In genomic region chr2:24357642-24358041, GRCm38 (mm10) we compare ENCODE assay signal across 9 mouse cellular contexts. TPM values are rescaled to one million over a fixed set of nuclear protein-coding genes. Genes with fewer than 3 reads are reported as not detected.
A peak's percentile ranks its signal among the peaks of the same experiment; 100 is the strongest.
DNase-seq lines count a peak whose midpoint lies in the region; ATAC-seq and TF ChIP-seq lines count a peak whose summit lies in the region.
"Had no signal": no experiment of that assay in that cellular context is flagged by ENCODE, and none has a peak within 500 bp of the region (broad histone marks: within the 10 kb centered on the region; RNA-seq: fewer than 3 reads in every experiment).

No protein-coding gene starts in this region.

- 11% methylated on average over 1 of the region's 1 CpGs for WGBS in heart, postnatal 0 days

- no peaks in the 10 kb centered on the region for H3K4me1 ChIP-seq in heart, postnatal 0 days (ENCODE audit: control insufficient read depth, insufficient read depth)
- H3K4me1 ChIP-seq: heart, embryonic 15.5 days had no signal

- H3K9ac ChIP-seq in heart, postnatal 0 days (replicated peaks; ENCODE audit: low read depth, low read length): no peak overlapping the region
- H3K9ac ChIP-seq: heart, embryonic 15.5 days had no signal

- H3K4me2 ChIP-seq in heart, postnatal 0 days (ENCODE audit: low read depth, low read length): no peak overlapping the region
- H3K4me2 ChIP-seq: heart, embryonic 15.5 days had no signal

- no peak for DNase-seq in heart, postnatal 0 days (ENCODE audit: low spot score)
- DNase-seq in heart, adult 9 months (ENCODE audit: low spot score in 2 of 2): no peak
- peak; percentile 13 for DNase-seq in ovary, postnatal 14 days (ENCODE audit: low spot score)
- no peak for DNase-seq in ovary, adult 18-20 months (ENCODE audit: low spot score)
- DNase-seq in lung, postnatal 36 days: peak; percentile 78
- DNase-seq in urinary bladder, postnatal 36 days (ENCODE audit: low spot score in 2 of 2): no peak
- DNase-seq in adrenal gland, postnatal 25 days: no peak

- H3K9me3 ChIP-seq in heart, postnatal 0 days (replicated peaks; ENCODE audit: control insufficient read depth, low read length): no peaks in the 10 kb centered on the region
- H3K9me3 ChIP-seq: heart, embryonic 15.5 days had no signal

- ATAC-seq in heart, postnatal 0 days (ENCODE audit: insufficient read depth, low read depth): no peak
- ATAC-seq in common myeloid progenitor, adult 5-6 weeks (replicated peaks; ENCODE audit: low read depth, poor library complexity, severe bottlenecking): peak; percentile 52; the same call in 1 of the 2 replicates

- TF ChIP-seq EP300 in heart, postnatal 0 days (IDR thresholded peaks at IDR 0.05; ENCODE audit: low read depth): no peak

- H3K4me3 ChIP-seq in heart, postnatal 0 days (ENCODE audit: low read depth, low read length): no peak overlapping the region
- H3K4me3 ChIP-seq: heart, embryonic 15.5 days had no signal

- no peak overlapping the region for H3K27ac ChIP-seq in heart, postnatal 0 days (ENCODE audit: low read depth)
- H3K27ac ChIP-seq: heart, embryonic 15.5 days had no signal

- H3K36me3 ChIP-seq in heart, postnatal 0 days (replicated peaks; ENCODE audit: control insufficient read depth, insufficient read depth, low read length): no peaks in the 10 kb centered on the region
- H3K36me3 ChIP-seq: heart, embryonic 15.5 days had no signal

- no peaks in the 10 kb centered on the region for H3K27me3 ChIP-seq in heart, postnatal 0 days (ENCODE audit: control insufficient read depth, insufficient read depth, low read length)
- H3K27me3 ChIP-seq: heart, embryonic 15.5 days had no signal

- TF ChIP-seq CTCF in heart, postnatal 0 days (IDR thresholded peaks at IDR 0.05; ENCODE audit: low read depth): peak; percentile 41

RNA-seq across cellular contexts. Expression of gene Psd4, which starts 9.7 kb away (rescaled TPM):
- total RNA-seq in heart, postnatal 0 days (2014; rRNA removed; ENCODE audit: low replicate concordance): 0.99 and 1.2 TPM in 2 replicates
- polyA plus RNA-seq in heart, postnatal 0 days (2015; fragmentation: Nextera tagmentation; extraction: Ambion mirVana): 0.68 and 0.77 TPM in 2 replicates
- total RNA-seq in common myeloid progenitor, adult 5-6 weeks (2017): 58.1 and 59.1 TPM in 2 replicates
- total RNA-seq in adrenal gland, postnatal 25 days (2021): 2.5 and 3.6 TPM in 2 replicates

RNA-seq across cellular contexts. Expression of gene Il1rn, which starts 21.0 kb away (rescaled TPM):
- 0.08 and 0.46 TPM in 2 replicates for total RNA-seq in heart, postnatal 0 days (2014; rRNA removed; ENCODE audit: low replicate concordance)
- 0.19 and 0.51 TPM in 2 replicates for polyA plus RNA-seq in heart, postnatal 0 days (2015; fragmentation: Nextera tagmentation; extraction: Ambion mirVana)
- 0.41 TPM in 1 of 2 replicates, not detected in the other for total RNA-seq in common myeloid progenitor, adult 5-6 weeks (2017)
- 0.43 and 0.95 TPM in 2 replicates for total RNA-seq in adrenal gland, postnatal 25 days (2021)

Comparison
In these comparisons a context has a peak if more than half of its experiments do, and no peak if none do; other contexts are left out.
1. DNase-seq: peak in ovary, postnatal 14 days (single experiment) and lung, postnatal 36 days (single experiment); none in heart, postnatal 0 days (single experiment), heart, adult 9 months (0 of 2), ovary, adult 18-20 months (single experiment), urinary bladder, postnatal 36 days (0 of 2) and adrenal gland, postnatal 25 days (single experiment).
2. RNA of gene Psd4, which starts 9.7 kb away (total RNA-seq): 58.1 to 59.1 TPM in common myeloid progenitor, adult 5-6 weeks; 2.5 to 3.6 TPM in adrenal gland, postnatal 25 days and 0.99 to 1.2 TPM in heart, postnatal 0 days; every median in the first group is over 10 times any median in the second.